Mouse (Mus musculus) olfactory bulb, adult 2 months (tissue): Measurements from ENCODE around the gene Hs6st1. TPM values are rescaled to one million over a fixed set of nuclear protein-coding genes. Genes with fewer than 3 reads are reported as not detected.

Experiments
- H3K27ac ChIP-seq: fragments of 200-500 bp; 2 replicates; pipeline ENCODE4 v1.5.1; 2012; ENCODE audit warnings: low read depth, low read length; ENCODE audit not compliant: insufficient read depth
- H3K4me1 ChIP-seq: fragments of 200-500 bp; 2 replicates; pipeline ENCODE4 v1.6.1; 2012; ENCODE audit warnings: low read length; ENCODE audit not compliant: control insufficient read depth, insufficient read depth
- H3K4me3 ChIP-seq: fragments of 200-500 bp; 2 replicates; pipeline ENCODE4 v1.5.1; 2012; ENCODE audit warnings: mild to moderate bottlenecking, low read depth, low read length, moderate library complexity; ENCODE audit not compliant: insufficient read depth
- CTCF ChIP-seq: fragments of 200-500 bp; IDR thresholded peaks from 2 replicates; pipeline ENCODE4 v1.5.1; 2012; ENCODE audit warnings: low read depth, mild to moderate bottlenecking, low read length, moderate library complexity; ENCODE audit not compliant: insufficient read depth
- POLR2A ChIP-seq: fragments of 200-500 bp; IDR thresholded peaks from 2 replicates; pipeline ENCODE4 v1.6.1; 2012; ENCODE audit warnings: mild to moderate bottlenecking, low read depth, low read length, moderate library complexity; ENCODE audit not compliant: insufficient read depth
- WGBS: fragments of 180-500 bp; shearing (Covaris S2); methylation state at CpG from one replicate; pipeline ENCODE4 v1.1.7; 2018; 5-methylcytosine and 5-hydroxymethylcytosine counted together
- polyA plus RNA-seq: library from polyadenylated mRNA; stranded (reverse); fragments of >200 nt; gene quantifications from 2 replicates; pipeline ENCODE4 v1.2.4, GENCODE M21; 2012; ENCODE audit warnings: low replicate concordance; ENCODE audit not compliant: missing spikeins, insufficient read depth, insufficient read length

Gene Hs6st1
- polyA plus RNA-seq, 1 experiment: not detected

GRCm38 (mm10) chr1:36114844-36115243 is 46.6 kb downstream of the Hs6st1 start:
- WGBS: 87% methylated on average over 3 of the region's 3 CpGs

DNA sequence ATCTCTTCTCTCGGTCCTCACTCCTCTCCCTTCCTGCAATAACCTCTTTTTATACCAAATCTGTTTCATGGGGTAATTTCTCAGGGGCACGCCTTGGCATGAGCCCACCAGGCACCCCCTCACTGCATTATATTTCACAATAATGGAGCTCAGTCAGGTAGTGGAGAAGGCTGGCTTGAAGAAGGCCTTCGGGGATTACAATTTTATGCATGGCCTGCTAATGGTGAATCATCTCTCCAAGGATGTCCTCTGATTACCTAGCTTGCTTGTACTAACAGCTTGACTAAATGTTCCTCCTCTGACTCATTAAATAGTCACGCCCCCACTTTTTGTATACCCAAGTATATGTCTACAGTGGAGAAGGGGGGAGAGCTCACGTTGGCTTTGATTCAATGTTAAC is 48.3 kb downstream of the Hs6st1 start:
- 47% methylated on average over 5 of the region's 5 CpGs for WGBS
- no peak overlapping the region for H3K4me3 ChIP-seq
- H3K27ac ChIP-seq: no peak overlapping the region
- no peak for TF ChIP-seq CTCF
- no peak for TF ChIP-seq POLR2A
- peaks cover 9% of the 10 kb centered on the region for H3K4me1 ChIP-seq

More at GRCm38 (mm10) chr1:36114844-36115243, 46.6 kb downstream of the Hs6st1 start:
- Histone ChIP-seq H3K4me3 (no peak overlapping the region), H3K27ac (no peak overlapping the region), H3K4me1 (peaks cover 9% of the 10 kb centered on the region)
- TF ChIP-seq POLR2A (no peak), CTCF (no peak)

GRCm38 (mm10) chr1:36118061-36118685 is 50.0 kb downstream of the Hs6st1 start:
- TF ChIP-seq CTCF: no peak
- no peak for TF ChIP-seq POLR2A
- Histone ChIP-seq H3K4me1 (peaks cover 9% of the 10 kb centered on the region), H3K4me3 (no peak overlapping the region), H3K27ac (no peak overlapping the region)
- WGBS: 81% methylated on average over 9 of the region's 9 CpGs

DNA sequence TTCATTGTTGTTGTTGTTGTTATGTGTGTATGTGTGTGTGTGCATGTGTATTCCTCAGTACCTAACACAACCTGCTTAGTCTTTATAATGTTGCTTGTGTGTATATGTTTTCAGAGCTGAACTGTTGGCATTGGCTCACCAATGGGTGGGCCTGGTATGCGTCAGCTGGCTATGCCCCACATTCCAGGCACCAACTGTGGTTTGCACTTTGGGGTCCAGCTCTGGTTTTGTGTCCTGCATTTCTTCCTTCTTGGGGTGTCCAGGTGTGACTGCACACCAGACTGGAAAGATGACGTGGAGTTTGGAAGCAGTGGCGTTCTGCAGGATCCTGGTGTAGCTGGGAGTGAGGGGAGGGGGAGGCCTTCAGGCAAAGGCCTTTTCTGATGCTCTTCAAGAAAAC is 50.8 kb downstream of the Hs6st1 start:
- Histone ChIP-seq H3K4me3 (no peak overlapping the region), H3K4me1 (peaks cover 9% of the 10 kb centered on the region), H3K27ac (no peak overlapping the region)
- WGBS: 97% methylated on average over 3 of the region's 3 CpGs
- TF ChIP-seq CTCF: no peak
- no peak for TF ChIP-seq POLR2A

DNA sequence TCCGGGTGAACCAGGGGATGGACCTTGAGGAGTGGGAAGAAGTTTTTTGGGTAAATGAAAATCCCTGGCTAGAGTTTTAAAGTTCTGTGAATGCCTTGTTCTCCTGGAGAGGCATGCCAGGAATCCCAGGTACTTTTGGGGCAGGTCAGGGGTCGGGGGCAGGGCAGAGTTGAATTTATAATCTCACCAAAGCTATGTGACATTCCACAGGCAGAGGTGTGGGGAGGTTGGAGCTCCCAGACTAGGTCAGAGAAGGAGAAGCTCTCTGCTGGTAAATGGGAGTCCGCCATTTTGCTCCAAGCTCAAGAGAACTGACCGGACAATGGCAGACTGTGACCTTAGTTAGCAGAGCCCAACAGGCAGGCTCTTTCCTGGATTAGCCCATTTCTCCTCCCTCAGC is 51.2 kb downstream of the Hs6st1 start:
- H3K4me3 ChIP-seq: no peak overlapping the region
- H3K27ac ChIP-seq: no peak overlapping the region
- TF ChIP-seq POLR2A (no peak), CTCF (no peak)
- WGBS: 87% methylated on average over 4 of the region's 4 CpGs
- H3K4me1 ChIP-seq: peaks cover 9% of the 10 kb centered on the region

- H3K4me1 ChIP-seq: peaks cover 5% of the 10 kb centered on the region
- H3K4me3 ChIP-seq: no peak overlapping the region
- no peak for TF ChIP-seq CTCF
- TF ChIP-seq POLR2A: no peak
- WGBS: 90% methylated on average over 8 of the region's 8 CpGs
- H3K27ac ChIP-seq: no peak overlapping the region
Observed at GRCm38 (mm10) chr1:36121172-36121571, 53.0 kb downstream of the Hs6st1 start.

DNA sequence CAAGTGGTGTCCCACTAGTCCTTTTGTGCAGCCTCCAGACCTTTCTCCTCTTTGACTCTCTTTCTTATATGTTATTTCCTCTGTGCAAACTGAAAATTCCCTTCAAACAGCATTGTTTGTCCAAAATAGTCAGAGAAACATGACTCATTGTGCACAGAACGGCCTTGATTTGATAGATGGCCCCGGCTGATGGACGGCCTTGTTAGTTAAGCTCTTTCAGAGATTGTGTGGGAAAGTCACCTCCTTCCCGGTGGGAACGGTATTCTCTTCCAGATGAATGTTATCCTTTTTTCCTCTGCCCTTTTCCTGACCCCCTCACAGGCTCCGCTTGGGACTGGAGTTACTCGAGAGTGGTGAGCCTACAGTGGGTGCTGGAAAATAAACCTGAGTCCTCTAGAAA is 56.9 kb downstream of the Hs6st1 start:
- no peak overlapping the region for H3K27ac ChIP-seq
- H3K4me3 ChIP-seq: no peak overlapping the region
- TF ChIP-seq CTCF (no peak), POLR2A (no peak)
- 79% methylated on average over 7 of the region's 7 CpGs for WGBS
- no peaks in the 10 kb centered on the region for H3K4me1 ChIP-seq

DNA sequence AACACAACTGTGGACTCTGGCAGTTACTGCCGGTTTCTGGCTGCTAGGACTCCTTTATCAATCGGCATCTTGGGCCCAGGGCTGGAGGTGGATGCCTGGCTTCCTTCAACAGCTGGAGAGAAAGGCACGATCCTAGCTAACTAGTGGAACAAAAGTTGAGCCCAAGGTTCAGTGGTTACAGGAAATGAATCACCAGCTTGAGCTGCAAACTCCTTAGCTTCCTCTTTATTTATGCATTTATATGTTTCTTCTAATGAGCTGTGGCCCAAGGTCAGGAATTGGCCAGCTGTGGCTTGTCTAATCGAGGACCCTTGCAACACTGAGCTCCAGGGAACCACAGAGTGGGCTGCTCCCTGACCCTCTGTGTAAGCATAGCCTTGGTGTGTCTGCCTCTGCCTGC is 60.9 kb downstream of the Hs6st1 start:
- H3K27ac ChIP-seq: no peak overlapping the region
- TF ChIP-seq CTCF: no peak
- no peak for TF ChIP-seq POLR2A
- H3K4me3 ChIP-seq: no peak overlapping the region
- no peaks in the 10 kb centered on the region for H3K4me1 ChIP-seq
- 61% methylated on average over 4 of the region's 4 CpGs for WGBS

DNA sequence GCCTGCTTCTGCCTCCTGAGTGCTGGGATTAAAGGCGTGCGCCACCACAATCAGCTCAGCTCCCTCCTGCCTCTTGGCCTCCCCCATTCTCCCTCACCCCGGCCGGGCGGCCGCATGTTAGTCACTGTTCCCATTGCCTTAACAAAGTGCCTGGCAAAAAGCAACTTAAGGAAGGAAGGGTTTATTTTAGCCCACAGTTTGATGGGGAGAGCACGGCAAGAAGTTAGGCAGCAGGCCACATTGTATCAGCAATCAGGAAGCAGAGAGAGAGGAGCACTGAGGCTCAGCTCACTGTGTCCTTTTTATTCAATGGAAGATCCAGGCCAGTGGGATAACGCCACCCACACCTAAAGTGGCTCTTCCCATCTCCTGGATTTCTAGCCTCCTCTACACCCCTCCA is 61.7 kb downstream of the Hs6st1 start:
- 92% methylated on average over 8 of the region's 8 CpGs for WGBS
- no peak for TF ChIP-seq POLR2A
- no peak for TF ChIP-seq CTCF

DNA sequence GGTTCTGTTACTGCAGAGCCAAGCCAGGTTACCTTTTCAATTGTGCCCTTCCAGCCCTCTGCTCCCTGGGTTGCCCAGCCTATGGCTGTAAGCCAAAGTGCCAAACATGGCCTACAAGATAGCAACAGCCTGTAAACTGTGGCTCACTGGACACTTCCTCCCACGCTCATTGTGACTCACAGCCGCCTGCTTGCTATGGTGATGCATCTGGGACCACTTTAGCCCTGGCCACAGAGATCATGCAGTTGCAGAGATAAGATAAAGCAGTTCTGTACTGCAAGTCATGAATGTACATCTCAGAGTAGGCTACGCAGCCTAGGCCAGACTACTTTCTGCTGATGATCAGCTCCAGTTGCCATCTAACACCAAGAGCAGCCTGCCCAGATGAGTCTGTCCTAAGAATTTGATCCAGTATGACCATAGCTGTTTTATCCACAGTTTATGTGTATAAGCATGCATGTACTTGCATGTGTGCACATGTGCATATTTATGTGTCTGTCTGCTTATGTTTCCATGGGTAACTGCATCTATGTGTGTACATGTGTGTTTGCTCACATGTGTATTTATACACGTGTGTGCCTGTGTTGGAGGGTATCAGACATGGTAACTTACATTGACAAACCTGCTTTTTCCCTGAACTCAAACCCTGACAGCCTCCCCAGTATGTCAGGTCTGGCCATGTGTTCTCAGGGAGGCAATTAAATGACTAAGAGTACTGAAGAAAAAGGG is 62.3 kb downstream of the Hs6st1 start:
- 90% methylated on average over 4 of the region's 4 CpGs for WGBS
- H3K4me3 ChIP-seq: no peak overlapping the region
- no peaks in the 10 kb centered on the region for H3K4me1 ChIP-seq
- no peak overlapping the region for H3K27ac ChIP-seq
- TF ChIP-seq POLR2A (no peak), CTCF (no peak)

More for the DNA sequence above, 61.7 kb downstream of the Hs6st1 start:
- H3K27ac ChIP-seq: no peak overlapping the region
- no peaks in the 10 kb centered on the region for H3K4me1 ChIP-seq
- no peak overlapping the region for H3K4me3 ChIP-seq
